Mouse (Mus musculus) neural tube, embryonic 12.5 days (tissue): ENCODE results near the gene Mt2. TPM values are rescaled to one million over a fixed set of nuclear protein-coding genes. Genes with fewer than 3 reads are reported as not detected.

Source experiments
- ATAC-seq: fragments of 200-750 bp; cut with Nextera tagmentation; 2 replicates; pipeline ENCODE4 v1.8.0; 2017; ENCODE audit warnings: low read depth, mild to moderate bottlenecking, moderate TSS enrichment, moderate library complexity; ENCODE audit not compliant: low FRiP score
- H3K27ac ChIP-seq: fragments of 300-500 bp; sonication (generic); 2 replicates; pipeline ENCODE4 v1.5.1; 2016
- H3K27me3 ChIP-seq: fragments of 300-500 bp; sonication (generic); replicated peaks from 2 replicates; pipeline ENCODE4 v1.6.1; 2016; ENCODE audit warnings: mild to moderate bottlenecking
- H3K36me3 ChIP-seq: fragments of 300-500 bp; sonication (generic); 2 replicates; pipeline ENCODE4 v1.6.1; 2016; ENCODE audit warnings: mild to moderate bottlenecking
- H3K4me1 ChIP-seq: fragments of 300-500 bp; sonication (generic); 2 replicates; pipeline ENCODE4 v1.6.1; 2016
- H3K4me2 ChIP-seq: fragments of 300-500 bp; sonication (generic); replicated peaks from 2 replicates; pipeline ENCODE4 v1.6.1; 2016; ENCODE audit warnings: mild to moderate bottlenecking
- H3K4me3 ChIP-seq: fragments of 300-500 bp; sonication (generic); 2 replicates; pipeline ENCODE4 v1.5.1; 2016
- H3K9ac ChIP-seq: fragments of 300-500 bp; sonication (generic); 2 replicates; pipeline ENCODE4 v1.6.1; 2016; ENCODE audit warnings: mild to moderate bottlenecking
- H3K9me3 ChIP-seq: fragments of 300-500 bp; sonication (generic); 2 replicates; pipeline ENCODE4 v1.6.1; 2016; ENCODE audit warnings: mild to moderate bottlenecking
- WGBS: fragments of 180-500 bp; shearing (Covaris S2); methylation state at CpG from one replicate; pipeline ENCODE4 v1.1.7; 2016; 5-methylcytosine and 5-hydroxymethylcytosine counted together
- polyA plus RNA-seq: library from polyadenylated mRNA; unstranded; fragments of >200 nt; fragmentation: Nextera tagmentation; extraction: Ambion mirVana; gene quantifications from 2 replicates; pipeline ENCODE4 v1.2.1, GENCODE M21; 2016

The Mt2 gene
- polyA plus RNA-seq, 1 experiment from 2014 or later, result 11.1 TPM

DNA sequence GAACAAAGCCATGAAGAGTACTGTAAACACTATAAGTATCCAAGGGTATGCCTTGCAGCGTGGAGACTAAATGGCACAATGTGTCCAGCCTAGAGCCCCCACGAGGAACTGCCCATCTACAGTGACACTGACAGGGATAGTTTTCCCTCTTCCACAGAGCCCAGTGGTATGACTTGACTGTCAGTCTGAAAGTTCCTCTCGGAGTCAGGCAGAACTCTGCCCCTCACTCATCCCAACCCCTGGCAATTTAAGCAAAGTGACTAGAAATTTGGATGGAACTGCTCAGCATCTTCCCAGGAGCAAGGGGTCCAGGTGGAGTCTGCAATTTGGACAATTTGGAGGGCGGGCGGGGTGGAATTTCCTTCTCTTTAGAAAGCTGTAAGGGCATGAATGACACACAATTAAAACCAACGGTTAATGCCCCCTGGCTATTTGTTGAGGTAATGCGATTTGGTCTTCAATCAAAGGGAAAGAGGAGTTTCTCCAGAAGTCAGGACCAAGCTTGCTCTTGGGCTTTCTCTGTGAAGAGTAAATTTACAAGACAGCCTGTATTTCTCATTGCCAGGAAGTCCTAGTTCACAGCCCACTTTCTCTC is 2.3 kb downstream of the Mt2 start:
- Histone ChIP-seq H3K9me3 (no peaks in the 10 kb centered on the region), H3K9ac (no peak overlapping the region), H3K27ac (no peak overlapping the region), H3K4me2 (no peak overlapping the region), H3K4me1 (peaks cover 30% of the 10 kb centered on the region), H3K4me3 (no peak overlapping the region), H3K27me3 (peaks cover 93% of the 10 kb centered on the region), H3K36me3 (no peaks in the 10 kb centered on the region)
- WGBS, result 19% methylated on average over 7 of the region's 7 CpGs
- no peak for ATAC-seq

DNA sequence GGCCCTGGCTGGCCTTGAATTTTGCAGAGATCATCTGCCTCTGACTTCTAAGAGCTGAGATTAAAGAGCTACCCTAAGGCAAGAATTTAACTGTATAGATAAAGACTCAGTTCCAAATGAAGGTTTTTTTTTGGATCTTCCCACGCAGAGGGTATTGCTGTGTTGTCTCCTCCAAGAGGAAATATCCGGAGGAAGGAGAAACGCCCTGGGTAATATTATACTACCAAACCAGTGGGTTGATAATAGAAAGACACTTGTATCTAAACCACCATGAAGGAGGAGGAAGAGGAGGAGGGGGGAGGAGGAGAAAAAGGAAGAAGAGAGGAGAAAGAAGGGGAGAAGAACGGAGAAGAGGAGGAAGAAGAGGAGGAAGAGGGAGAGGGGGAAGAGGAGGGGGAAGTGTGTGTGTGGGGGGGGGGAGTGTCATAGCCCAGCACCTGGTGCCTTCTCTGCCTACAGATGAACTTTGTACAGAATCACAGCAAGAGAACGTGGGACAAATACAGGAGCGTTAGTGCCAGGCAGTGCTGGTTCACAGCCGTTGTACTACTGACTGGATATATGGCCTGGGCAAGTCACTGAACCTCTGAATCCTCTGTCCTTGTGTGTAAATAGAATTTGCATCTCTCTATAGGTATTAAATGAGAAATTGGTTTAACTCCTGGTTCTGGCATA is 5.4 kb downstream of the Mt2 start:
- Histone ChIP-seq H3K9ac (no peak overlapping the region), H3K4me1 (peaks cover 22% of the 10 kb centered on the region), H3K9me3 (no peaks in the 10 kb centered on the region), H3K4me2 (no peak overlapping the region), H3K36me3 (no peaks in the 10 kb centered on the region), H3K4me3 (no peak overlapping the region), H3K27ac (no peak overlapping the region), H3K27me3 (peaks cover 90% of the 10 kb centered on the region)
- 61% methylated on average over 7 of the region's 7 CpGs for WGBS
- no peak for ATAC-seq

DNA sequence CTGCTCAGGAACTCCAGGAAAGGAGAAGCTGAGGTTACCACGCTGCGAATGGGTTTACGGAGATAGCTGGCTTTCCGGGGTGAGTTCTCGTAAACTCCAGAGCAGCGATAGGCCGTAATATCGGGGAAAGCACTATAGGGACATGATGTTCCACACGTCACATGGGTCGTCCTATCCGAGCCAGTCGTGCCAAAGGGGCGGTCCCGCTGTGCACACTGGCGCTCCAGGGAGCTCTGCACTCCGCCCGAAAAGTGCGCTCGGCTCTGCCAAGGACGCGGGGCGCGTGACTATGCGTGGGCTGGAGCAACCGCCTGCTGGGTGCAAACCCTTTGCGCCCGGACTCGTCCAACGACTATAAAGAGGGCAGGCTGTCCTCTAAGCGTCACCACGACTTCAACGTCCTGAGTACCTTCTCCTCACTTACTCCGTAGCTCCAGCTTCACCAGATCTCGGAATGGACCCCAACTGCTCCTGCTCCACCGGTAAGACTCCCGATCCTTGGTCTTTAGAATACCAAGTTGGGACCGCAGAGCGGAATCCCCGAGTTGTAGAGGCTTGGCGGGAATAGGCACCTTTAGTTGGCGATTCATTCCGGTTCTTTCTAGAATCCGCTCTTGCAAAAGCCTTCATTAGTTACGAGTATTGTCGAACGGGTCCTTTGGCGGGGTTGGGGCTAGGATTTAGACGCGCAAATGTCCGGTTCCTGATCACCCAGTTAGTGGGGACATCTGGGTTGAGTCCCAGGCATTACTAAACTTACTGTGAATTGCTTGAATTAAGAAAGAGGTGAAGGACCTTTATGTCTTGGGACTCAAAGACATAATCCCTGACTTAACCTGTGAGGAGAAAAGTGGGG is 6.6 kb downstream of the Mt2 start, which contains the start of gene Mt1:
TSS of gene Mt1 (plus strand) at position 226 of the 856 bp plus-strand sequence.
- H3K9ac ChIP-seq, result peak within 1 kb of the TSS; percentile 46; the same call in 1 of the 2 replicates
- peak; percentile 68 for ATAC-seq
- peak within 1 kb of the TSS; percentile 67 for H3K4me2 ChIP-seq
- H3K9me3 ChIP-seq, result no peaks in the 10 kb centered on the region
- peak within 1 kb of the TSS; percentile 31 for H3K4me3 ChIP-seq
- under 1% methylated on average over 50 of the region's 50 CpGs for WGBS
- H3K27me3 ChIP-seq, result peaks cover 90% of the 10 kb centered on the region
- no peak within 1 kb of the TSS for H3K27ac ChIP-seq
- no peaks in the 10 kb centered on the region for H3K36me3 ChIP-seq
- peaks cover 24% of the 10 kb centered on the region for H3K4me1 ChIP-seq

DNA sequence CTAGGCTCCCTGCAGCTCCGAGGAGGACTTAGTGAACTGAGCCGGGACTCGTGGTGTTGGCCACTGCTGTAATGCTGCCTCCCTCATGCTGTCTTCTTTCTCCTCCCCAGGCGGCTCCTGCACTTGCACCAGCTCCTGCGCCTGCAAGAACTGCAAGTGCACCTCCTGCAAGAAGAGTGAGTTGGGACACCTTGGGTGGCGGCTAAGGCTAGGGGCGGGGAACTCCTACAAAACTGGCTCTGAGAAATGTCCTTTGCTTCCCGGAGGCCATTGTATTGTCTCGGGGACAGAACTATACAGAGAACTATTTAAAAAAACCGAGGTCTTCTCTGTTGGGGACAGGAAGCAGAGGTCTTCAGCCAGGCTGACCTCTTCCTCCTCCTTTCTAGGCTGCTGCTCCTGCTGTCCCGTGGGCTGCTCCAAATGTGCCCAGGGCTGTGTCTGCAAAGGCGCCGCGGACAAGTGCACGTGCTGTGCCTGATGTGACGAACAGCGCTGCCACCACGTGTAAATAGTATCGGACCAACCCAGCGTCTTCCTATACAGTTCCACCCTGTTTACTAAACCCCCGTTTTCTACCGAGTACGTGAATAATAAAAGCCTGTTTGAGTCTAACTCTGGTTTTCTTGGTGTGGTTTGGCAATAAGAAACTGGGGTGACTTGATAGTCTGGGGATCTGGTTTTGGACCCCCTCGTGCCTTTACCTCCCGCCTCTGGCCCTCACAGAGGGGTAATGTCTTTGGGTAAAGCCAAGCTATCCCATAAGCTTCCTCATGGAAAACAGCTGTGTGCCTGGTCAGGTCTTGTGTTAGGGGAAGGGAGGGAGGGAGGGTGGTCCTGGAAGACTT is 7.5 kb downstream of the Mt2 start:
- peaks cover 24% of the 10 kb centered on the region for H3K4me1 ChIP-seq
- 2% methylated on average over 25 of the region's 25 CpGs for WGBS
- H3K9ac ChIP-seq, result no peak overlapping the region
- no peaks in the 10 kb centered on the region for H3K9me3 ChIP-seq
- no peak overlapping the region for H3K27ac ChIP-seq
- H3K27me3 ChIP-seq, result peaks cover 88% of the 10 kb centered on the region
- H3K4me2 ChIP-seq, result peak overlapping the region; percentile 67
- no peak for ATAC-seq
- peak overlapping the region; percentile 31; the same call in 1 of the 2 replicates for H3K4me3 ChIP-seq
- no peaks in the 10 kb centered on the region for H3K36me3 ChIP-seq

DNA sequence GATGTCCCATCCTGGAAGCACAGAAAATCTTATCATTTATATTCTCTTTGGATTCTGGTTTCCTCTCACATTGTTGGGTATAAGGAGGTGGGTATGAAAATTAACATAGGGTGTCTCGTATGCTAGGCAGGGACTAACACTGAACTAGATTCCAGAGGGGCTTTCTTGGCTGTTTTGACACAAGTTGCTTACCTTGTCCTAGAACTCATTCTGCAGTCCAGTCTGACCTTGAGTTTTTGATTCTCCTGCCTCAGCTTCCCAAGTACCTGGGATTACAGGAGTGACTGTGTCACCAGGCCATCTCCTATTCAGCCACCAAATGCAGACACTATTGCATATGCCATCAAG is 8.1 kb downstream of the Mt2 start:
- H3K4me3 ChIP-seq, result no peak overlapping the region
- H3K9me3 ChIP-seq, result no peaks in the 10 kb centered on the region
- 0 out of 2 replicates have a peak overlapping the region, but pooled peaks have one; percentile 67 for H3K4me2 ChIP-seq
- peaks cover 24% of the 10 kb centered on the region for H3K4me1 ChIP-seq
- no peak for ATAC-seq
- 67% methylated on average over 1 of the region's 1 CpGs for WGBS
- no peaks in the 10 kb centered on the region for H3K36me3 ChIP-seq
- H3K27me3 ChIP-seq, result peaks cover 86% of the 10 kb centered on the region
- H3K27ac ChIP-seq, result no peak overlapping the region
- no peak overlapping the region for H3K9ac ChIP-seq

DNA sequence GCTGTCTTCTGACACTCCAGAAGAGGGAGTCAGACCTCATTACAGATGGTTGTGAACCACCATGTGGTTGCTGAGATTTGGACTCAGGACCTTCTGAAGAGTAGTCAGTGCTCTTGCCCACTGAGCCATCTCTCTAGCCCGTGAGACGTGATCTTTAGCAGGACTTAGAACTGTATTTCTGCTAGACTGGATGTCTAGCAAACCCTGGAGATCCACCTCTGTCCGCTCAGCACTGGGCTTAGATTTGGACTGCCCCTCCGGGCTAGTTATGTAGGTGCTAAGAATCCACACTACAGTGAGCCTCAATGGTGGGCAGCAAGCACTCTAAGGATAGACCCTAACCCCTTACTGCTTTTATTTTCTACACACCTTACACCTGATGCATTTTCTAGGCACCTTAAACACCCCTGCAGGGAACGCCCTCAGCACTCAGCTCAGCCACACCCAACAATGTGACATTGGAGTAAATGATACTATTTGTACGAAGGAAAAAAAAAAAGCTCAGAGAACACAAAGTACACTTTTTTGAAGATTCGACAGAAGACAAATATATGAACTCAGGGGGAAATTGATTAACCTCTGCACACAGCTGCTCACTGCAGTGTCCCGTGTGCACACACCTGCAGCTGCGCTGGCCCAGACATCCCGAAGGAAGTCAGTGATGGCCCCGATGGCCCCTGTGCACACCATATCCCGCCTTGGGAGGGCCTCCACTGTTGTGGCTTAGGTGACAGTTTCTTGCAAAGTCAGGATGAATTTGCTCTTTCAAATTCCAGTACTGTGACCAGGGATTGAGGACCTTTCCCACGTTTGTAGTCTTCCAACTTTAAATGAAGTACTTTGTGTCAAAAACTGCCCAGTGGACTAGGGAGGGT is 9.8 kb downstream of the Mt2 start:
- H3K9me3 ChIP-seq, result no peaks in the 10 kb centered on the region
- 63% methylated on average over 13 of the region's 13 CpGs for WGBS
- peak overlapping the region; percentile 48 for H3K4me2 ChIP-seq
- no peaks in the 10 kb centered on the region for H3K36me3 ChIP-seq
- no peak overlapping the region for H3K27ac ChIP-seq
- no peak for ATAC-seq
- no peak overlapping the region for H3K9ac ChIP-seq
- H3K4me3 ChIP-seq, result no peak overlapping the region
- H3K4me1 ChIP-seq, result peaks cover 33% of the 10 kb centered on the region
- H3K27me3 ChIP-seq, result peaks cover 86% of the 10 kb centered on the region

DNA sequence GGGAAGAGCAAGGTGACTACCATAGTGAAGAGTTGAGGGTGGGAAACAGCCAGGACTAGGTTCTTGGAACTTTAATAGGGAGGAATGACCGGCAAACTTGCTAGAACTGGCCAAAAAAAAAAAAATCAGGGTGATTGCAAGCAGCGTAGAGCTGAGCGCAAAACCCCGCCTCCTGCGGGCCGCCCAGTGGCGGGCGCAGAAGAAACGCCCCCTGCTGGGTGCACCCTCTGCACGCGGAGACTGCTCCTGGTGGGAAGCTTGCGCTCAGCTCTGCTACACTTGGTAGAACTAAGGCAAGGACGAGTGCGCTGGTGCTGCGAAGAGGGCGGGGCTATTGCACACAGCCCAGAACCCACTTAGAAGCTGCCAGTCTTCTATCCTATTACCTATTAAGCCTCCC is 10.7 kb downstream of the Mt2 start:
- H3K9ac ChIP-seq, result no peak overlapping the region
- 0% methylated on average over 16 of the region's 16 CpGs for WGBS

DNA sequence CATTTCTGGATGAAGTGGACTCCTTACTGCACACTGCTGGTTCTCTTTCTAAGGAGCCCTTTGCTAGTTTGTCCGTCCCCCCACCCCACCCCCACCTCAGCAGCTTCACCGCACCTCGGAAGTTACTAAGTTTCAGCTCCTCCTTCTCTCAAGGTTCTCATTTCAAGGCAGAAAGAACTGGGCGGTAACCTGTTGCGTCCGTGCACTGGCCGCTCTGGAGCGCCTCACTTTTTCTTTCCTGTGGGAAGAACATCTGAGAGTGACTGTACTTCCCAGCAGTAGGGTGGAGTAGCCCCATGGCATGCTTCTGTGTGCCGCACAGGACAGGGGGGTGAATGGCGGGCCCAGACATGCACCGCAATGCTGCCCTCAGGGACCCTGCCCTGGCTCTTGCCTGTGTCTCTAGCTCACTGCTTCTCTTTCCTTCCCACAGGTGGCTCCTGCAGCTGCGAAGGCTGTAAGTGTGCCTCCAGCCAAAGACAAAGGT is 11.9 kb downstream of the Mt2 start:
- H3K9me3 ChIP-seq, result no peaks in the 10 kb centered on the region
- H3K4me3 ChIP-seq, result no peak overlapping the region
- 11% methylated on average over 12 of the region's 12 CpGs for WGBS
- no peak for ATAC-seq
- H3K27ac ChIP-seq, result no peak overlapping the region
- no peak overlapping the region for H3K4me2 ChIP-seq
- H3K27me3 ChIP-seq, result peaks cover 76% of the 10 kb centered on the region
- no peak overlapping the region for H3K9ac ChIP-seq
- peaks cover 24% of the 10 kb centered on the region for H3K4me1 ChIP-seq
- no peaks in the 10 kb centered on the region for H3K36me3 ChIP-seq

More for the DNA sequence above, 10.7 kb downstream of the Mt2 start:
- Histone ChIP-seq H3K4me1 (peaks cover 33% of the 10 kb centered on the region), H3K27me3 (peaks cover 88% of the 10 kb centered on the region), H3K4me3 (no peak overlapping the region), H3K4me2 (peak overlapping the region; percentile 48), H3K36me3 (no peaks in the 10 kb centered on the region), H3K27ac (no peak overlapping the region), H3K9me3 (no peaks in the 10 kb centered on the region)
- peak; percentile 51; the same call in 1 of the 2 replicates for ATAC-seq

DNA sequence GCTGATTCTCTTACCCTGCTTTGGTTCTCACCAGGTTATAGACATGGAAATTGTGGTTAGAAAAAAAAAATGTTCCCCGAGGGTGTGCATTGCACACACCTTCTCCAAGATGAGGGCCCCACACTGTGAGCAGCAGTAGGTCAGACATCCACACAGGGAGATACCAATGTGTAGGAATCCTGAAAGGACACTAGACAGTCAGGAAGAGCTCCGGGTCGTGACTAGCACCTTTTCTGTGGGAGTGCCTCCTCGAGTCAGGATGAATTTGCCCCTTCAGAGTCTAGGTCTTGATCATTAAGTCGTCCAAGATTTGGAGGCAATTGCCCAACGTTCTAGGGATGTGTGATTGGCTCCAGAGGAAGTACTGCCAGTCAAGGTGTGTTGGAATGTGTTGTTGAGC is 13.3 kb downstream of the Mt2 start:
- H3K4me1 ChIP-seq, result peaks cover 17% of the 10 kb centered on the region
- H3K27me3 ChIP-seq, result peaks cover 62% of the 10 kb centered on the region
- H3K4me2 ChIP-seq, result no peak overlapping the region
- WGBS, result 54% methylated on average over 6 of the region's 6 CpGs
- no peak for ATAC-seq
- H3K9ac ChIP-seq, result no peak overlapping the region
- H3K9me3 ChIP-seq, result no peaks in the 10 kb centered on the region
- H3K4me3 ChIP-seq, result no peak overlapping the region
- H3K27ac ChIP-seq, result no peak overlapping the region
- no peaks in the 10 kb centered on the region for H3K36me3 ChIP-seq

DNA sequence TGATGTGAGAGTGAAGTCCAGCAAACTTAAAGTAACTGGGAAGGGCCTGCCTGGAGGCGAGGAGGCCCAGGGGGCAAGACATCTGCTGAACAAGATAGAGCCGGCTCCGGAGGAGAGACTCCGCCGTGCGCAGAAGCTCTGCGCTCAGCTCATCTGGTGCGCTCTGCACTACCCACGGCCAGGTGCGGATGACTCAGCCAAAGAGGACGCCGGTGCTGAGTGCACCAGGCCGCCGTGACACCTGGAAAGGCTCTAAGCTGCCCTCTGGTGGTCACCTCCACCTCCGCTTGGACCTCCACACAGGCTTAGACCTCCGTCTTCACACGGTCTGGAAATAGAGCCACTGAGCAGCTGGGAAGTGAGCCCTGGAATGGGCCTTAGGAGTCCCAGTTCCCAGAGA is 14.1 kb downstream of the Mt2 start:
- no peak overlapping the region for H3K4me3 ChIP-seq

More for the DNA sequence above, 14.1 kb downstream of the Mt2 start:
- no peak overlapping the region for H3K27ac ChIP-seq
- H3K27me3 ChIP-seq, result peaks cover 57% of the 10 kb centered on the region
- H3K4me2 ChIP-seq, result peak overlapping the region; percentile 40
- peak; percentile 19; the same call in 1 of the 2 replicates for ATAC-seq
- peaks cover 21% of the 10 kb centered on the region for H3K4me1 ChIP-seq
- no peak overlapping the region for H3K9ac ChIP-seq
- H3K9me3 ChIP-seq, result no peaks in the 10 kb centered on the region
- H3K36me3 ChIP-seq, result no peaks in the 10 kb centered on the region
- WGBS, result 4% methylated on average over 17 of the region's 17 CpGs
